Mouse (Mus musculus) frontal cortex, postnatal 25 days (tissue): ENCODE results near the gene Nckipsd.
A peak's percentile ranks its signal among the peaks of the same experiment; 100 is the strongest.

Experiments used
- DNase-seq, 2 experiments: peaks; one replicate each; pipeline ENCODE4 v3.0.0; 2022; ENCODE audit warnings: low spot score in 2 of 2

Gene Nckipsd

GRCm38 (mm10) chr9:108808163-108808665, at the start of gene Nckipsd:
TSS of gene Nckipsd (plus strand) at chr9:108808368.
- DNase-seq, result peak; percentile 93 to 94

GRCm38 (mm10) chr9:108759121-108759520, 49.0 kb upstream of the Nckipsd start:
- no peak for DNase-seq

- DNase-seq, result no peak
These were observed 48.4 kb upstream of the Nckipsd start for GRCm38 (mm10) chr9:108759805-108760204.

- no peak for DNase-seq
These were observed 46.6 kb upstream of the Nckipsd start for GRCm38 (mm10) chr9:108761561-108761960.

GRCm38 (mm10) chr9:108764971-108765370, 43.2 kb upstream of the Nckipsd start:
- no peak for DNase-seq

GRCm38 (mm10) chr9:108776614-108777013, 31.6 kb upstream of the Nckipsd start:
- no peak for DNase-seq

GRCm38 (mm10) chr9:108777276-108777675, 30.9 kb upstream of the Nckipsd start:
- no peak for DNase-seq

GRCm38 (mm10) chr9:108780959-108781358, 27.2 kb upstream of the Nckipsd start:
- DNase-seq, result no peak

- no peak for DNase-seq
These were observed 26.3 kb upstream of the Nckipsd start for GRCm38 (mm10) chr9:108781891-108782290.

GRCm38 (mm10) chr9:108782836-108783547, 25.2 kb upstream of the Nckipsd start:
- no peak for DNase-seq

GRCm38 (mm10) chr9:108783548-108784463, 24.4 kb upstream of the Nckipsd start, which contains the start of gene Ip6k2:
TSS of gene Ip6k2 (plus strand) at chr9:108783796.
- DNase-seq, result peak; percentile 88 to 91

- DNase-seq, result no peak
These were observed 22.8 kb upstream of the Nckipsd start for GRCm38 (mm10) chr9:108785416-108785815.

GRCm38 (mm10) chr9:108786494-108786893, 21.7 kb upstream of the Nckipsd start:
- no peak for DNase-seq

- no peak for DNase-seq
These were observed 21.1 kb upstream of the Nckipsd start for GRCm38 (mm10) chr9:108787080-108787479.

GRCm38 (mm10) chr9:108788713-108789112, 19.5 kb upstream of the Nckipsd start:
- no peak for DNase-seq

- DNase-seq, result no peak
These were observed 15.9 kb upstream of the Nckipsd start for GRCm38 (mm10) chr9:108792307-108792706.

- DNase-seq, result no peak
These were observed 15.4 kb upstream of the Nckipsd start for GRCm38 (mm10) chr9:108792730-108793129.

- DNase-seq, result no peak
These were observed 12.9 kb upstream of the Nckipsd start for GRCm38 (mm10) chr9:108795281-108795680.

GRCm38 (mm10) chr9:108795762-108796161, 12.4 kb upstream of the Nckipsd start:
- no peak for DNase-seq

GRCm38 (mm10) chr9:108796351-108796981, 11.7 kb upstream of the Nckipsd start:
- no peak for DNase-seq

GRCm38 (mm10) chr9:108797477-108797876, 10.7 kb upstream of the Nckipsd start:
- DNase-seq, result no peak

- no peak for DNase-seq
These were observed 9.6 kb upstream of the Nckipsd start for GRCm38 (mm10) chr9:108798508-108799075.
